Mouse (Mus musculus): ENCODE data around the gene Ilkap. TPM values are rescaled to one million over a fixed set of nuclear protein-coding genes. Genes with fewer than 3 reads are reported as not detected.

Ilkap gene
- polyA plus RNA-seq, 1 experiment, result 45.7 TPM

DNA sequence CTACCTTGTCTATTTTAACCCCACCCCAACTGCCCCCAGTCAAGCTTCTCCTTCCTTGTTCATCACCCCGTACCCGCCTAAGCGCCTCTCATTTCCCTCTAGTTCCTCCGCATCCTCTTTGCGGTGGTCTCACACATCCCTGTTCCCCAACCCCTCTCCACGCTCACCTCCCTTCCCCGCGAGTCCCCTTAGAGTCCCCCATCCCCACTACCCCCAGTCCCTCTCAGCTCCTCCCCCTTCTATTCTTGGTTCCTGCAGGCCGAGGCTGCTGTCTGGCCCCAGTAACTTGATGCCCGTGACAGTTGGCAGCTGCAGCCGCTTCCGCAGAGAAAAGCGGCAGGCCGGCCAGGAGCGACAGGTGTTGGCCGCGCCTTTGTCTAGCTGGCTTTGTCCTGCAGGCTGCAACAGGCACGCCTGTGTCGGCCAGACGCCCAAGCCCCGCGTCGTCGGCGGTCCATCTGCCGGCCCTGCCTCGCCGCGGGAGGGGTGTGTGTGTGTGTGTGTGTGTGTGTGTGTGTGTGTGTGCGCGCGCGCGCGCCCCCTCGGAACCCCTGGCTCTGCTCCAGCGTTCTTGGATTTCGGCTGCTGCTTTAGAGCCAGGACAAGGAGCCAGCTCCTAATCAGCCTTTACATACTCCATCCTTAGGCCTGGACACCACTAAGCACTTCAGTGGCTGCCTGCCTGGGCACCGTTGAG lies 15.4 kb upstream of the Ilkap start, which contains the start of gene Hes6:
Gene Hes6 (minus strand): TSS at position 141 of the 697 bp plus-strand sequence.
- DNase-seq (ENCODE audit: low read depth), result no peak

DNA sequence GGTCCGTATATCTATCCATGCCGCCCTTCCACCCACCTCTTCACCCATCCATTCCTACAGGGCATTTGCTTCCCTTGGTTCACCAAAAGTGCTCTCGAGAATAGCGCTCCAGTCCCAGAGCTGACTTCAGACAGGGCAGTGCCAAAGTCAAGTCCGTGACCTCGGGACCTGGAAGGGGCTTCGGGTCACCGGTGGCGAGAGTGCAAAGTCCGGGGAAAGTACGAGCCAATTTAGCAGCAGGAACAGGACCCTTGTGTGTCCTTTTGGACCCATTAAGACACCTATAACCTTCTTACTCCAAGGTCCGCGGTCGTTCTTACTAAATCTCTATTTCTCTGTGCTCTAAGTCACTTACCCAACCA lies 14.9 kb upstream of the Ilkap start:
- no peak for DNase-seq (ENCODE audit: low read depth)

DNA sequence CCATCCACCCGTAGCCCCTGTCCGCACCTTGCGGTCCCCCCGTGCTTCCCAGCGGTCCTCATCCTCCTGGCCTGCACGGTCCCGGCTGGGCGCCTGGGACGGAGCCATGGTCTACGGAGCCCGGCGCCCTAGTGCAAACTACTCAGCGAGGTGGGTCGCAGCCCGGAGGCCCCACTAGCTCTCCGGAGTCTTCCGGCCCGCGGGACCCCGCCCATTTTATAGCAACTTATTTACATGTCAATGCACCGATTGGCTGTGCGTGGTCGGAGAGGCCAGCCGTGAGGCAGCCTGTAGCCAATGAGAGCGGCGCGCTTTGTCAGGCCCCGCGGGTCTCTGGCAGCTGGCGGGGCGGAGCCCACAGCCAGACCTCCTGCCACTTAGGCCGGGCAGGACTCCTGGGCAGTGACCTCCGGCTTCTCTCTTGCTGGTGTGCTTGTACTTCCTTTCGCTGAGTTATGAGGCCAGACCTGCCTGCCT lies 14.5 kb upstream of the Ilkap start:
- no peak for DNase-seq (ENCODE audit: low read depth)

DNA sequence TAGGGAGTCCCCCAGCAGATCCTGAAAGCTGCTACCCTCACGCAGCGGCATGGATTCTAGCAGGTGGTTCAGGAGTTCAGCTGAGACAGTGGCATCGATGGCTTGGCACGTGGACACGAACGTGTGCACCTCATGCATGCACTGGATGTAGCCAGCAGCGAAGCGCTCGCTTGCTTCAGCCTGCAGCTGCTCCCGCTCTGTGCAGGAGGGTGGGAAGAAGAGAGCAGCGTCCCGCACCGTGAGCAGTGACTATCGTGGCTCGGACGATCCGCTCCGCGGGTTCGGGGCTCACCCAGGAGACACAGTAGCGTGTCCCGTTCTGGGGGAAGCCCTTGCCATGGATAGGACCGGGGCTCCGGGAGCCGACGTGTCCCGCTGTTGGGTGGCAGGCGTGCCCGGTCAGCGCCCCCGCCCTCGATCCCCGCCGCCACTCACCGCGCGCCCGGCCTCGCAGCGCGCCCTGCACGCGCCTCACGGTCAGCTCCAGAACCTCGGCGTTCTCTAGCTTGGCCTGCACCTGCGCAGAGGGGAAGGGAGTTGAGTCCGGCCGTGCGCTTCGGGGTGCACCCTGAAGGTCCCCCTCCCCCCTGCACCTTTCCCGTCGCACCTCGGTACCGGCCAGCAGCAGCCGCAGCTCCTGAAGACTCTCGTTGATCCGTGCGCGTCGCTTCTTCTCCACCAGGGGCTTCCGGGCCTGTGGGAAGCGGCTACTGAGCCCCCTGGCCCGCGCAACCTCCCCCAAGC lies 13.8 kb upstream of the Ilkap start:
- no peak for DNase-seq (ENCODE audit: low read depth)

DNA sequence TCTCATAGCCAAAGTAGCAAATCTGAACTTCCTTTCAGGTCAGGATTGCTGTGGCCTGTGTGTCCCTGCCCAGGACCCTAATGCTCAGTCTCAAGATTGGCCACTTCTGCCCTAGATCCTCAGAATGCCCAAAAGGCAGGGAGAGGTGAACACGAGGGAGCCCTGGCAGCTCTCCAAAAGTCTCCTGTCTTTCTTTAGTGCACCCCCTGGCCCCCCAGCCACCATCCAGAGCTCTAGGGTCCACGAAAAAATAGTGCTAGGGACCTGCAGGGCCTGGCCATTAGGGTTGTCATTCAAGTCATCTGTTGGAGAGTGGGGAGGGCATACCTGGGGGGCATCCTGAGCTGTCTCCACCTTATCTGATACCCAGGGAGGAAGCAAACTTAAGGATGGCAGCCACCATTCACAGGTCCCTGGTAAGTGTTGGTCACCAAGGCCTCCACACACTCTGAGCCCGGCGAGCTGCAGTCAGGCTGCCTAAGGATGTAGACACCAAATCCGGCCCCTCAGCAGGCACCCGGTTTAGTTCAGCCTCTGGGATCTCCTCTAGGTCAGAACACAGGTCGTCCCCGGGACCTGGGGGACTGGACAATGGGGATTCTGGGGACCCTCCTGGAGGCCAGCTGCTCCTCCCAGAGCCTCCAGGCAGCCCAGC lies 13.1 kb upstream of the Ilkap start:
- no peak for DNase-seq (ENCODE audit: low read depth)

DNA sequence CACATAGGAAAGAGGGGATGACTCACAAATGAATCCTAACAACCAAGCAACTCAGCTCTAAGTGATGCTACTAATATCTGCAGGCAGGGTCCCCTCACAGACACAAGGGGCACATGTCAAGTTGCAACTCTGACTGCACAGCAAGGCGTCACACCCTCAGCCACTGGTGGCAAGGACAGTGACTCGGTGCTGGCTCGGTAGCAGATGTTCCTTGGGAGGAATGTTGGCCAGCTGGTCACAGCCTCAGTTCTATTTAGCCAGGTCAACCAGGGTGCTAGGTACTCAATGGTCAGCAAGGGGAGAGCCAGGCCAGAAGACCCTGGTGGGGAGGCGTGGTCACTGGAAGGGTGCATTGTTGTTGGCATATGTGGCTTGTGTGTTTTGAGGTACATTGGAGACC lies 9.2 kb upstream of the Ilkap start:
- no peak for DNase-seq (ENCODE audit: low read depth)

DNA sequence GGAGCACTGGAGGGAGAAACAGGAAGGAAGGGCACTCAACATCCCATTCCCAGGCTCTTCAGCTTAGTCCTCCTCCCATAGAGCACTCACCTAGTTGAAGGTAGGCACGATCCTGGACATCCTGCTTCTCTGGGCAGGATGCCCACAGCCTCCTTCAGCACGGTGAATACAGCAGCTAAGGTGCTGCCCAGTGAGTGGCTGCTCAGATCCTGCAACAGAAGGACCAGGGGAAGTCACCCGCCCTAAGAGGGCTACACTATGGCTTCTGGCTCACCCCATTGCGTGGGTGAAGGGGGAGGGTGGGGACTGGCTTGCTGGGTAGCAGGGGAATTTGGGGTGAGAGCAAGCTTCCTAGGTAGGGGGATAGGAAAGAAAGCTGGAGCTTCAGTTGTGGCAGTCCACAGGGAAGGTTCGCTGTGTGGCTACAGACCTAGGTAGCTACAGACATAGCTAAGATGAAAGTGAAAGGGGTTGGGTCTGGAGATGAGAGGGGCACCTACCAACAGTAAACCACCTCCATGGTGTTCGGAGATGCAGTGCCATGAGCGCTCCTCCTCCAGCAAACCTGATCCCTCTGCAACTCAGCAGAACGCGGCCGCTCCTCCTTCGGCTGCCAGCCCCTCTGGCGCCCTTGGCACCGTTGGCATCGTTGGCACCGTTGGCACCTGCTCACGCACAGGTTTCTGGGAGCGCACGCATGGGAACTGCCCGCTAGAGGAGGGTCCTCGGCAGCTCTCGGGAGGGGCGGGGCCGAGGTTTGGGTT lies 7.0 kb upstream of the Ilkap start:
- DNase-seq (ENCODE audit: low read depth), result no peak

DNA sequence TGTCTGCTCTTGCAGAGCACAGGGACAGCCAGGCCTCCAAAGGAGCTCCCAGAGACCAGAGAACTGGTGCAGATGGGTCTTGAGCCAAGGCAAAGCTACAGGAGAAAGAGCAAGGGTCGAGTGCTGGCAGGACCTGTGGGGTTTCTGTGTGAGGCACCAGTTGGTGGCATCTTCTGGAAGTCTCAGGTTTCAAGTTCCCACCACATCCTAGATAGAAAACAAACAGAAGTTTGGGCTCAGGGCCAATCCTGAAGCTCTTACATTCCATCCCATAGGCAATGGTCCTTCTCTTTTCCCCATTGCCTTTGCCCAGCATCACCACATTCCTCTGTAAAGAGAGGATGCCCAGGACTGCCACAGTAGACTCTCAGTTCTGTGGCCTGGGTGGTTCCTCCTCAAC lies 6.4 kb upstream of the Ilkap start:
- no peak for DNase-seq (ENCODE audit: low read depth)

DNA sequence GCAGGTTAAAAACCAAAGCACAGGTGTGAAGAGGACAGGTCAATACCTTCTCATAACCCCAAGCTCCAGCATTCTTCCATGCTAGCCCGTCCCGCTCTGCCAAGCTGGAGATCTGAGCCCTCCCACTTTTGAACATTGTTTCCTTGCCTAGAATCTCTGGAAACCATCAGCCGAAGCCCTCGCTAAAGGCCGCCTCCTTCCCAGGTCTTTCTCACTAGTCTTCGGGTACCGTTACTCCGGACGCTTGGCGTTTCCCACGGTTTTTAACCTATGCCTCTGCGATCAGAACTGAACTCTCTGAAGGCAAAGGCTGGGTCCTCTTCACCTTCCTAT lies 722 bp downstream of the Ilkap start:
- DNase-seq (ENCODE audit: low read depth), result no peak

DNA sequence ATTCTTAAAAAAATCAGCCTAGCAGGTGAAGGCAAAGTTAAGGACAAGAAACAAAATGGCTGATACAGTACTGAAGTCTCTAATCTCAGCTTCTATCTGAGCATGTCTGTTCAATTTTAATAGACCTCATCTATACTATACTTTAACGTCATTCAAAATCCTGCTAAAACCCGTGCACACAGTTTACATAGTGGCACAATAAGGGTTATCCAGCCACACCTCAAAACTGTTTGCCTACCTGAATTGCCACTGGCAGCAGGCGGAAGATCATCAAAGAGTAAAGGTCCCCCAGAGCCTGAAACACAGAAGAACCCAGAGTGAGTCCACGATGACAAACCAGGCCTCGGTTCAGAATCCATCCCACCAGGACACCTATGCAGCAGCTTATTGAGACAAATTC lies 8.2 kb downstream of the Ilkap start:
- no peak for DNase-seq (ENCODE audit: low read depth)

DNA sequence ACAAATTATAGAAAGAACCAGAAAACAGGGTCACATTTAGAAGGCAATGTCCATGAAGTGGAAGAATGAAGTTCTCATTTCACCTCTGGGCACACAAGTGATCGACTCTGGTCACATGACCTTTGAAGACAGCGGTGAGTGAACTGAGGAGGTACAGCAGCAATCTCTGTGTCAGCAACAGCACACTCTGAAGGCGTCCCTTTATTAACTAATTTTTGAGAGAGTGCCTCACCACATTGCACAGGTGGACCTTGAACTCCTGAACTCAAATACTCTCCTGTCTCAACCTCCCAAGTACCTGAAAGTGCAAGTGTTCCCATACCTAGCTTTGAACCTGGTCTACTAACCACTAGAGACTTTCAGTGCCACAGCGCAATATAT lies 17.5 kb downstream of the Ilkap start:
- DNase-seq (ENCODE audit: low read depth), result no peak

DNA sequence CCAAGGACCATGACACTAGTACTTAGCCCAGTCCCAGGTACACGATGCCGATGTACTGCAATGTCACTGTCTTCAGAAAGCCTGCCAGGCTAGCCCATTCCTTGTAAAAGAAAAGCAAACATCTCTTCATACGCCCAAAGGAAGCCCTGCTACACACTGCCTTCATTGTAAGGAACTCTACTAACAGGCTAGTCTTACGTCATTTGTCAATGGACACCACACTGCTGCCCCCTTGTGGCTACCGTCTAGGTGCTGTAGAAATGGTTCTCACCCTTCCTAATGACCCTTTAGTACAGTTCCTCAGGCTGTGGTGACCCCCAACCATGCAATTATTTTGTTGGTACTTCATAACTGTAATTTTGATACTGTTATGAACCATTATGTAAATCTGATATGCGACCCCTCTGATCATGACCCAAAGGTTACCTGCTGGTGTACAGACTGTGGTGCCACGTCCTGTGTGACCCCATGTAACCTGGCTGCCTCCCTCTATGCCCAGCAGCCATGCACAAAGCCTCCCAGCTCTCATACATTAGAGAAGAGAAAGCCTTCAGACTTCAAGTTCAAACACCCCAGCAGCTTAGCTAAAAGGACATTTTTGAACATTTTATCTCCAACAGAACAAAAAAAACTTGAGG lies 18.0 kb downstream of the Ilkap start:
- DNase-seq (ENCODE audit: low read depth), result no peak

DNA sequence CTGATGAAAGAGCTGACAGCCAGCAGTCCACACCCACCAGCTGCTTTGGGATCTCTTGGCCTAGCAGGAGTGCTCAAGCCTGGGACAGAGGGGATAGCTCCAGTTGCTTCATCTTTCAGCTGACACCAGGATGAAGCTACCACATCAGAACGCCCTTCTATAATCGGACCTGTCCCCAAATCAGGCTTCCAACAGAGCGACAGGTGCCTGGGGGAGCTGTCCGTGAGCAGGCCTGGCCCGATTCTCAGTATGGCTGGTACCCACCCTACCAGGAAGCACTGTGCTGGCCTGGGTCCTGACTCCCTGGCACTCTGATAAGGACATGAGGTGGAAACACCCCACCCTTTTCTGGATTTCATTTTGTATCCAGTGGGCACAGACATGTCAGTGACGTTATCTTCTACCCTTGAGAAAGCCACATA lies 25.2 kb downstream of the Ilkap start:
- no peak for DNase-seq (ENCODE audit: low read depth)

DNA sequence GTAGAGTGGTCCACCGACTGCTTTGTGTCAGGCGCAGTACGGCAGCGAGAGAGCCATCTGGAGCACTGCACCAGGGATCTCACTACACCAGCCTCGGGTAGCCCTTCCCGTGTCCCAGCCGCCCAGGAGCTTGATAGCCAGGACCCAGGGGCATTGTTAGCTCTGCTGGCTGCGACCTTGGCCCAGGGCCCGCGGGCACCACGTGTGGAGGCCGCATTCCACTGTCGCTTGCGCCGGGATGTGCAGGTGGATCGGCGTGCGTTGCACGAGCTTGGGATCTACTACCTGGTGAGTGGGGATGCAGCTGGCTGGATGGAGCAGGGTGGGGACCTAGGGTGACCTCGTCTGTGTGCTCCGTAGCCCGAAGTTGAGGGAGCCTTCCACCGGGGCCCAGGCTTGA lies 28.6 kb downstream of the Ilkap start:
- DNase-seq (ENCODE audit: low read depth), result no peak

DNA sequence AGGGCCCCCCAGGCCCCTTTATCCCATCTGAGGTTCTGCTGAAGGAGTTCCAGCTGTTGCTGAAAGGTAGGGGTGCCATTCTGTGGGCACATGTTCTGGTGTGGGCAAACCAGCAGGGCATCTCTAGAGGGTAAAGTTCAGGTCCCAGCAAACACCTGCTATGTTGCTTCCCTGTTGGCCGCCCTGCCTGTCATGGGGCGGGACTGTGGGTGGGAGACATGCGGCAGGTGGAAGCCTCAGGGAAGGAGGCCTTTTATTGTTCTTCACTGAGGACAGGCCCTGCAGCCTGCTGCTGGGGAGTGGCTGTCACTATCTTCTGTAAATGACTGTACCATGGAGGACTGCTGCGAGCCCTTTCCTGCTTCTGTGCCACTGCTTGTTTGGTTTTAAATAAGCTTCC lies 29.2 kb downstream of the Ilkap start:
- DNase-seq (ENCODE audit: low read depth), result no peak

DNA sequence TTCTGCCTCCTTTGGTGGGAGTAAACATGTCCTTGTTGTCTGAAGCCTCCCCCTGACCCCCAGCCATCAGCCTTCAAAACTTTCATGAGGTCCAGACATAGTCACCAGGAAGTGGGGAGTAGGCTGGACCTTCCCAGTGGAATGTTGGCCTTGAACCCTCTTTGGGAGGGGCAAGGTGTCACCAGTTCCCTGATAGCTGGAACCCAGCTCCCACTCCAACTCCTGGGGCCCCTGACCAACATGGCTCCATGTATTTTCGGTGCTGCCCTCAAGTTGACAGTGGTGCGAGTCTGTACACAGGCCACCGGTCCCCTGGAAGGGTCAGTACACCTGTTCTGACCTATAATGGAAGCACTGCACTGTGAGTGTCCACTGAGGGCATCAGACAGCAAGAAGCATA lies 31.3 kb downstream of the Ilkap start:
- no peak for DNase-seq (ENCODE audit: low read depth)

DNA sequence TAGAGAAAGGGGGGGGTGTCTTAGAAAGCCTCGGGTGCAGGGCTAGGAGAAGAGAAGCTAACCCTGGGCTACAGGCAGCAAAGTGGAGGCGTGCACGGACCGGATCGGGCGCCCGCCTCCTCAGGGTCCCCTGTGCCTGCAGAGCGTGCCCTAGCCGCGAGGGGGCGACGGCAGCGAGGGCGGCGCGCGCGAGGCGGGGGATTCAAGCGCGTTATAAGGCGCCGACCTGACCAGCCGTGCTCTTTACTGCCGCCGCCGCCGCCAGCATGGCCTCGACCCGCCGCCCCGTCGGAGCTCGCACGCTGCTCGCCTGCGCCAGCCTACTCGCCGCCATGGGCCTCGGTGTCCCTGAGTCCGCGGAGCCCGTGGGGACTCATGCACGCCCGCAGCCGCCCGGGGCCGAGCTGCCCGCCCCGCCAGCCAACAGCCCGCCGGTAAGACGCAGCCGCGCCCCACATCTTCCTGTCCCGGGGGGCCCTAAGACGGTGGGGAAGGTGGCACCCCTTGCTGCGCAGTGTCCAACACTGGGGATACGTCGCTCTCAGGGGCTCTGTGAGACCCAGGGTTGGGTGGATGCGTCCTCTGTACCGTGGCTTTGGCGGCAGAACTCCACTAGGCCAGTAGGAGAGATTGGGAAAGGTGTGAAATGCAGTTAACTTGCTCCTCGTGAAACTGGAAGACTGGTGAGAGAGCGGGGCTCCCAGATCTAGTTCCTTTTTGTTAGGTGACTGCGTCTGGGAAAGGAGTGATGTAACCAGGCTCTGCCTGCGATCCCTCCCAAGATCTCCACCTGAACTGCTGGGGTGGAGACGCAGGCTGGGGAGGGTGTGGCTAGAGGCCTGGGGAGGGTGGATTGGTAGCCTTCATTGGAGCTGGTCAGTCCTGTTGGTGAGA lies 32.2 kb downstream of the Ilkap start, which contains the start of gene Erfe:
Gene Erfe (plus strand): TSS at position 216 of the 894 bp plus-strand sequence.
- peak; percentile 13 for DNase-seq (ENCODE audit: low read depth)

DNA sequence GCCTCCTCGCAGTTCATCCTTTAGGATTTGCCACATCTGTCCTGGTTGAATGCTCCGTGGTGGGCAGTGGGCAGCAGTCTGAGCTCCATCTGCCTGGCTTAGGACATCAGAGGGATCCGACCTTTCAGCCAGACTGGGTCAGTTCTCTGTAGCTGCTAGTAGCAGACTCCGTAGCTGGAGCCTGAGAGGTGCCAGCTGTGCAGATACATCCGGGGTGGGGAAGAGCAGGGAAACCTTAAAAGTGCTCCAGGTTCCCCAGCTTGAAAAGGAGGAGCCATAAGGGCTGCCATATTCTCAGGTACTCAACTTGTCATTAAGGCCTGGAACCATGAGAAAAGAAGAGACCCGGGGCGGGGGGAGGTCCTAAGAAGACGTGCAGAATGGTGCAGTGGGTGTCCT lies 32.8 kb downstream of the Ilkap start:
- no peak for DNase-seq (ENCODE audit: low read depth)

DNA sequence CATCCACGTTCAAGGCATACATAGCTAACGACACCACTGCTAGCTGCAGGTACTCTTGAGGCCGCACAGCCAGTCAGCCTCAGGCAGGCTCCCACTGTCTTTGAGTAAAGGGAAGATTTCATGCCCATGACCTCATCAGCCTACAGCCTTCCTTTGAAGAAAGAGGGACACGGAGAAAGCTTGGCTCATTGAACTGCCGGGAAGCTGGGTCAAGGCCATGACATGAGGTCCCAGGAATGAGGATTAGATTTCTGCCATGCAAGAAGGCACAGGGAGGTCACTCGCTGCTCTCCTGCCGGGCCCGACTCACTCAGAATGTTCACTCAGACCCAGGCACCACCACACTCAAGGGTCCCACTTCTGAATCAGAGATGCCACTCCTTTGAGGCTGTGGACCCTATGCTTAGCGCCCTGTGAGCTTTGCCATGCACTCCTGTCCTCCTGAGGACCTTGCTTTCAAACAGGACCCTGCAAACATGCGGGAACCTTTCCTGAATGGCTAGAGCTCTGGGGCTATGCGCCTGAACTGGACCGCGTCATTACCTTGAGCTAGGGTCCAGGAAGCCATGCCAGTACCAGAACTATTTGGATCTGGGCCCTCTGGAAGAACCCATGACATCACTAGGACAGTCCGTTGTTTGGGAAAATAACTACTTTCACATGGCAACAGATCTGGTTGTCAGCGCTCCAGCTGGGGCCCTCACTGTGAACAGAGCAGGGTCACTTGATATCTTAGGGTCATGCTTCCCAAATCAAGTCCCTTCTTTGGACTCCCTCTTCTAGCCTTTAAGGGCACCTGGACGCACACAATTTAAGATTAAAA lies 33.6 kb downstream of the Ilkap start:
- DNase-seq (ENCODE audit: low read depth), result no peak

DNA sequence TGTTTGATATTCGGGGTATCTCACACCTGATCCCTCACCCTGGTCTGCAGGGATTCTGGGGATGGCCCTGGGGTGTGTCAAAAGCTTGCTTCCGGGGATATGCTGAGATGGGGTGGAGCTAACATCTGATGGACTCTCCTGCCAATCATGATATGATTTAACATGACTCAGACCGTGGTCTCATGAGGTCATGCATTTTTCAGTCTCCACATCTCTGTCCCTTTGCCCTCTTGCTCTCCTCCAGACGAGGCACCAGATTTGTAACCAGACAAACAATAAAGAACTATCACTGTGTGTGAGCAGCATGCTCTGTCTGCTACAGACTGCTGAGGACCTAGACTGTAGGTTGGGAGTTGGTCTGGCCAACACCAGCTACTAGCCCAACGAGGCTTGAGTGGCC lies 36.5 kb downstream of the Ilkap start:
- no peak for DNase-seq (ENCODE audit: low read depth)
